8 mouse cellular contexts compared by ENCODE assay signal in genomic region chr1:59913869-59914225, GRCm38 (mm10). TPM values are rescaled to one million over a fixed set of nuclear protein-coding genes. Genes with fewer than 3 reads are reported as not detected.
A peak's percentile ranks its signal among the peaks of the same experiment; 100 is the strongest.
DNase-seq lines count a peak whose midpoint lies in the region; ATAC-seq and TF ChIP-seq lines count a peak whose summit lies in the region.

No protein-coding gene starts in this region.

- no peak for TF ChIP-seq CTCF in olfactory bulb, adult 2 months (IDR thresholded peaks at IDR 0.05; ENCODE audit: insufficient read depth, low read depth, low read length)

- TF ChIP-seq POLR2A in olfactory bulb, adult 2 months (IDR thresholded peaks at IDR 0.05; ENCODE audit: insufficient read depth, low read depth, low read length): no peak

- H3K9me3 ChIP-seq in liver, embryonic 16.5 days (replicated peaks; ENCODE audit: control insufficient read depth, low read length): no peaks in the 10 kb centered on the region

- DNase-seq in embryo, embryonic 11.5 days (ENCODE audit: low read depth, low spot score): peak; percentile 11
- DNase-seq in embryo, embryonic 10.5 days (ENCODE audit: low spot score): no peak
- DNase-seq in urinary bladder, postnatal 36 days (ENCODE audit: low spot score in 2 of 2): peak; percentile 16 to 20
- DNase-seq in urinary bladder, adult 18-20 months (ENCODE audit: low spot score in 2 of 2): no peak
- DNase-seq in adrenal gland, adult 2 months: no peak

- peaks cover 29% of the 10 kb centered on the region for H3K4me1 ChIP-seq in liver, embryonic 16.5 days (ENCODE audit: control insufficient read depth, low read depth, low read length)
- 0 out of 2 replicates have a peak, but pooled peaks cover 2% of the 10 kb centered on the region for H3K4me1 ChIP-seq in olfactory bulb, adult 2 months (ENCODE audit: control insufficient read depth, insufficient read depth, low read length)

- peak overlapping the region; percentile 81 for H3K9ac ChIP-seq in liver, embryonic 16.5 days (ENCODE audit: low read depth, low read length)

- no peaks in the 10 kb centered on the region for H3K36me3 ChIP-seq in liver, embryonic 16.5 days (ENCODE audit: control insufficient read depth, insufficient read depth)

- H3K4me2 ChIP-seq in liver, embryonic 16.5 days (ENCODE audit: low read depth, low read length): peak overlapping the region; percentile 99

- 1% methylated on average over 12 of the region's 12 CpGs for WGBS in liver, embryonic 16.5 days (ENCODE audit: insufficient replicate concordance)
- under 1% methylated on average over 12 of the region's 12 CpGs for WGBS in olfactory bulb, adult 2 months

- peak overlapping the region; percentile 86 for H3K27ac ChIP-seq in liver, embryonic 16.5 days (ENCODE audit: low read length)
- no peak overlapping the region for H3K27ac ChIP-seq in olfactory bulb, adult 2 months (ENCODE audit: insufficient read depth, low read depth, low read length)

- no peaks in the 10 kb centered on the region for H3K27me3 ChIP-seq in liver, embryonic 16.5 days (ENCODE audit: control insufficient read depth, insufficient read depth, low read depth, low read length)

- ATAC-seq in hematopoietic stem cell, adult 5-6 weeks (replicated peaks in 1 of 2; ENCODE audit: insufficient read depth in 1 of 2, low FRiP score in 2 of 2, low TSS enrichment in 1 of 2, low read depth in 1 of 2, poor library complexity in 2 of 2, severe bottlenecking in 2 of 2): peak; percentile 4 to 41; a peak in 1 of 4 replicates
- ATAC-seq in liver, embryonic 16.5 days (ENCODE audit: low read depth): no peak

- H3K4me3 ChIP-seq in liver, embryonic 16.5 days (ENCODE audit: low read depth, low read length): peak overlapping the region; percentile 93
- H3K4me3 ChIP-seq in olfactory bulb, adult 2 months (ENCODE audit: insufficient read depth, low read depth, low read length): peak overlapping the region; percentile 90

RNA-seq across cellular contexts. Expression of gene Fam117b, which starts 1.0 kb away (rescaled TPM):
- 25.0 and 31.0 TPM in 2 replicates for total RNA-seq in hematopoietic stem cell, adult 5-6 weeks (2017)
- polyA plus RNA-seq in liver, embryonic 16.5 days (2015; fragmentation: Nextera tagmentation; extraction: Ambion mirVana): 1.0 and 1.1 TPM in 2 replicates
- polyA plus RNA-seq in olfactory bulb, adult 2 months (2012; ENCODE audit: insufficient read depth, insufficient read length, low replicate concordance, missing spikeins): not detected in 2 replicates
- 10 to 100 TPM; 33.8 to 35.6 TPM for total RNA-seq in adrenal gland, adult 2 months (2021)
- polyA plus RNA-seq in adrenal gland, adult 2 months (2012; rRNA removed): 23.7 and 26.9 TPM in 2 replicates

Comparison
In these comparisons a context has a peak if more than half of its experiments do, and no peak if none do; other contexts are left out.
1. DNase-seq: peak in embryo, embryonic 11.5 days (single experiment) and urinary bladder, postnatal 36 days (2 of 2); none in embryo, embryonic 10.5 days (single experiment), urinary bladder, adult 18-20 months (0 of 2) and adrenal gland, adult 2 months (single experiment).
2. RNA of gene Fam117b, which starts 1.0 kb away (polyA plus RNA-seq): 23.7 to 26.9 TPM in adrenal gland, adult 2 months; 1.0 to 1.1 TPM in liver, embryonic 16.5 days and not detected in olfactory bulb, adult 2 months; every median in the first group is over 10 times any median in the second.